7 mouse cellular contexts compared by ENCODE assay signal in the genomic region with DNA sequence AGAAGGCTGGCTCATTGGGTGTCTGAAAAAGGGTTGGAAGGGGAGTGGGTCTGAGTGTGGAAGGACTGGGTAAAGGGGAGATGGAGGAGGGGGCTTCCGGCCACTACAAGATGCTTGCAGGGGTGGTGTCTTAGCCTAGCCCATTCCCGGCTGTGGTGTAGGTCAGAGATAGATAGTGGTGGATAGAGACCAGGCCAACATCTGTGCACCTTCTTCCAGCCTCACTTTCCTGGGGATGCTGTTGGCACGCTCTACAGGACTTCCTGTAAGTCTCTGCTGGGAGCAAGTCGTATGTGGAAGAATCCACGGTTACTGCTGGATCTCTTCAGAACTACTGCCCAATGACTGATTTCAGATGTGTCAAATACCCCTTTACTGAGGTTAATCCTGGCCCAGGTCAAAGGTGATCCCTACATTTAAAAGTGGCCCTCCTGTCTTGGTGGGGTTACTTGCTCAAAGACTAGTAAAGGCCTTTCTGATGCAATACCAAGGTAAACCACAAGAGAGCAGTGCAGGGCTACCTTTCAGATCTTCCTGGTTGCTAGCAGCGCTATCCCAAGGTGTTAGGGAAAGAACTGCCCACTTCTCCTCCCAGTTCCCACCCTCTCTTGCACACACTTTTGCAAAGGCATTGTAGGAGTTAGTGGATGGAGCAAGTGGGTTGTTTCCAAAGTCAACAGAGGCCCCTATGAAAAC.
DNase-seq lines count a peak whose midpoint lies in the region; ATAC-seq lines count a peak whose summit lies in the region.

No protein-coding gene starts in this region.

- no peaks in the 10 kb centered on the region for H3K27me3 ChIP-seq in intestine, embryonic 15.5 days (replicated peaks)
- no peaks in the 10 kb centered on the region for H3K27me3 ChIP-seq in midbrain, embryonic 11.5 days (ENCODE audit: control insufficient read depth, insufficient read depth, low read length)

- peak; percentile 71 for ATAC-seq in intestine, embryonic 15.5 days
- ATAC-seq in midbrain, embryonic 11.5 days (ENCODE audit: low FRiP score), result peak; percentile 70

- H3K4me1 ChIP-seq in intestine, embryonic 15.5 days (replicated peaks), result no peaks in the 10 kb centered on the region; the same call in 1 of the 2 replicates
- no peaks in the 10 kb centered on the region for H3K4me1 ChIP-seq in midbrain, embryonic 11.5 days (ENCODE audit: control insufficient read depth, insufficient read depth, low read length)

- H3K4me2 ChIP-seq in intestine, embryonic 15.5 days (replicated peaks), result no peak overlapping the region
- no peak overlapping the region for H3K4me2 ChIP-seq in midbrain, embryonic 11.5 days

- no peak overlapping the region for H3K9ac ChIP-seq in intestine, embryonic 15.5 days
- H3K9ac ChIP-seq in midbrain, embryonic 11.5 days (ENCODE audit: low read length), result no peak overlapping the region; the same call in 1 of the 2 replicates

- 59% methylated on average over 6 of the region's 6 CpGs for WGBS in intestine, embryonic 15.5 days
- 63% methylated on average over 6 of the region's 6 CpGs for WGBS in midbrain, embryonic 11.5 days

- intact Hi-C loops in left cerebral cortex, postnatal 10 days (cut with DNase I), result loop anchor here (1.0 to 10.0 kb wide), 4 partner anchors 90 to 408 kb away; partner anchors contain the start of gene Chst15

- no peaks in the 10 kb centered on the region for H3K9me3 ChIP-seq in intestine, embryonic 15.5 days
- H3K9me3 ChIP-seq in midbrain, embryonic 11.5 days (ENCODE audit: control insufficient read depth, low read length), result no peaks in the 10 kb centered on the region

- no peak overlapping the region for H3K4me3 ChIP-seq in intestine, embryonic 15.5 days (replicated peaks)
- no peak overlapping the region for H3K4me3 ChIP-seq in midbrain, embryonic 11.5 days (ENCODE audit: low read depth, low read length)

- 0 out of 2 replicates have a peak overlapping the region, but pooled peaks have one; percentile 19 for H3K27ac ChIP-seq in intestine, embryonic 15.5 days
- no peak overlapping the region for H3K27ac ChIP-seq in midbrain, embryonic 11.5 days (ENCODE audit: low read depth, low read length)

- peak; percentile 76 to 86 for DNase-seq in adrenal gland, adult 18-20 months (ENCODE audit: low spot score in 2 of 2)
- peak; percentile 74 to 93 for DNase-seq in cerebellum, postnatal 4 days (ENCODE audit: low spot score in 2 of 2)
- peak; percentile 55 to 73 for DNase-seq in gastrocnemius, adult 8-10 months (ENCODE audit: low spot score in 2 of 2)
- DNase-seq in left cerebral cortex, postnatal 10 days (ENCODE audit: extremely low spot score in 1 of 2, low spot score in 2 of 2), result peak; percentile 82 to 89
- DNase-seq in midbrain, embryonic 11.5 days (ENCODE audit: low spot score, missing footprints), result peak; percentile 99
- DNase-seq in right cerebral cortex, postnatal 4 days, result peak; percentile 88

- no peaks in the 10 kb centered on the region for H3K36me3 ChIP-seq in intestine, embryonic 15.5 days
- H3K36me3 ChIP-seq in midbrain, embryonic 11.5 days (ENCODE audit: control insufficient read depth, insufficient read depth, low read length), result no peaks in the 10 kb centered on the region
